Mouse (Mus musculus) bone marrow macrophage, adult 2 months (primary cell): Measurements from ENCODE around the gene Ssrp1.

Source experiments
- CTCF ChIP-seq: IDR thresholded peaks from 2 replicates; pipeline ENCODE4 v1.5.1; 2012; ENCODE audit warnings: low read depth, mild to moderate bottlenecking, low read length, moderate library complexity
- POLR2A ChIP-seq: IDR thresholded peaks from 2 replicates; pipeline ENCODE4 v1.6.1; 2012; ENCODE audit warnings: mild to moderate bottlenecking, low read depth, low read length, borderline replicate concordance

DNA sequence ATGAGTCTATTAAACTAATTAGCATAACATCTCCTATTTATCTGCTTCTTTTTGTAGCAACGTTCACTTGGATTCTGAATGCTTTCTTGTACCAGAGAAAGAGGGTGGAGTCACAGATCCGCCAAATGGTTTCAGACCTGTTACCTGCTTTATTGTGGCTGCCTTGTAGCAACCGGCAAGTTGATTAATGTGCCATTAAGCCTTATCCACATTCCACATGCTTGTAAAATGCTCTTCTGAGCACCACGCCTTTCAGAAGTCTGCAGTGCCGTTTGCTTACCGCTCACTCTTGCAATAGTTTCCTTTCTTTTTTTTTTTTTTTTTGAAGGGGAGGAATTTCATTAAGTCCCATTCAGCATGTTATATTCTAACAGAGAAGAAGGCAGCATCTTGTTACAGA, 7.1 kb upstream of the Ssrp1 start:
- TF ChIP-seq CTCF (no peak), POLR2A (no peak)
